In the genomic region with DNA sequence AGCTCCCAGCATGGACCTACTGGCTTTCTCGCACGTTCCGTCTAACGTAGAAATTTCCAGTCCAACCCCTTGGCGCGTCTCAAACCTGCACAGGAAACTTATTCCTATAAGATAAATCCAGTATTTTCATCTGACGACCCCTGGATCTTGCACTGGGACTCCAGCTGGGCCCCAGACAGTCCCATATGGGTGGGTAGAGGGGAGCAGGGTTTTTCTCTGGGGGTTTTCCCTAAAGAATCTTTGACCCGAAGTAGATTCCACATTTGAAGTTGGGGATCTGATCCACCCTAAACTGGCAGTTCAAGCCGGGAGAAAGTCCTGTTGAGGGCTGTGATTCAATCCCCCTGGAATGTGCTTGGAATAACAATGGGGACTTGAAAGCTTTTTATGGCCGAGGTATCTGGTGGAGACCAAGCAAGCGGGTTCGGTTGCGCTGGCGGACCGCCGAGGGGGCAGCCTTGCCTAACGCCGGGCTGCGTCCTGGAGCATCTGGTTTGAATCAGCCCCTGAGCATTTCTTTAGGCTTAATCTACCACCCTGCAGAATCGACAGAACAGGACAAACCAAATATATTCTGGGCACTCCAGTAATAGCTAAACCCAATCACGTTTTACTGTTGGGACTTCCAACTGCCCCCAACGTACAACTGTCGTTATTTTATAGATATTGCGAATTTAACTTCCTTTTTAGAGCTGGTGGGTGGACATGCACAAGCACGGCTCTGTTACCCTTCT, we compare ENCODE assay signal across 8 mouse cellular contexts.
DNase-seq lines count a peak whose midpoint lies in the region; ATAC-seq and TF ChIP-seq lines count a peak whose summit lies in the region.

No protein-coding gene starts in this region.

- intact Hi-C loops in left cerebral cortex, adult 2 months (cut with DNase I) = loop anchor here (5.0 kb wide), 2 partner anchors 81 to 94 kb away; a partner anchor contains a TSS

- no peaks in the 10 kb centered on the region for H3K9me3 ChIP-seq in intestine, embryonic 15.5 days
- no peaks in the 10 kb centered on the region for H3K9me3 ChIP-seq in liver, embryonic 11.5 days (ENCODE audit: control insufficient read depth, low read length)
- H3K9me3 ChIP-seq in midbrain, embryonic 16.5 days (replicated peaks; ENCODE audit: control insufficient read depth, low read length, poor library complexity, severe bottlenecking) = no peaks in the 10 kb centered on the region

- H3K4me2 ChIP-seq in intestine, embryonic 15.5 days (replicated peaks) = peak overlapping the region; percentile 69
- H3K4me2 ChIP-seq in liver, embryonic 11.5 days = peak overlapping the region; percentile 77
- peak overlapping the region; percentile 63 for H3K4me2 ChIP-seq in midbrain, embryonic 16.5 days (ENCODE audit: low read length)

- peak; percentile 7 for ATAC-seq in granulocyte monocyte progenitor cell, adult 5-6 weeks (replicated peaks; ENCODE audit: poor library complexity, severe bottlenecking)
- ATAC-seq in intestine, embryonic 15.5 days = peak; percentile 66
- peak; percentile 22 for ATAC-seq in liver, embryonic 11.5 days (replicated peaks; ENCODE audit: low FRiP score)
- peak; percentile 69 for ATAC-seq in midbrain, embryonic 16.5 days

- H3K27ac ChIP-seq in left cerebral cortex, adult 2 months = peak overlapping the region; percentile 58
- peak overlapping the region; percentile 93 for H3K27ac ChIP-seq in intestine, embryonic 15.5 days
- H3K27ac ChIP-seq in liver, embryonic 11.5 days (ENCODE audit: low read depth, low read length) = peak overlapping the region; percentile 77
- peak overlapping the region; percentile 61 for H3K27ac ChIP-seq in midbrain, embryonic 16.5 days (ENCODE audit: low read length)

- DNase-seq in left cerebral cortex, adult 2 months (ENCODE audit: extremely low spot score in 1 of 2, low spot score in 2 of 2) = peak; percentile 26 to 37
- DNase-seq in left cerebral cortex, adult 11 months (ENCODE audit: low spot score) = no peak
- DNase-seq in embryo, embryonic 10.5 days (ENCODE audit: low spot score) = peak; percentile 87
- DNase-seq in liver, embryonic 11.5 days (ENCODE audit: low spot score) = peak; percentile 51
- peak; percentile 37 for DNase-seq in thymus, postnatal 4 days

- H3K27me3 ChIP-seq in intestine, embryonic 15.5 days (replicated peaks) = no peaks in the 10 kb centered on the region
- no peaks in the 10 kb centered on the region for H3K27me3 ChIP-seq in liver, embryonic 11.5 days (replicated peaks; ENCODE audit: control insufficient read depth, insufficient read depth, low read length)
- H3K27me3 ChIP-seq in midbrain, embryonic 16.5 days (ENCODE audit: control insufficient read depth, insufficient read depth, low read depth, low read length) = no peaks in the 10 kb centered on the region

- no peaks in the 10 kb centered on the region for H3K36me3 ChIP-seq in intestine, embryonic 15.5 days
- H3K36me3 ChIP-seq in liver, embryonic 11.5 days (ENCODE audit: control insufficient read depth, insufficient read depth, low read length) = no peaks in the 10 kb centered on the region
- no peaks in the 10 kb centered on the region for H3K36me3 ChIP-seq in midbrain, embryonic 16.5 days (ENCODE audit: control insufficient read depth, insufficient read depth, low read length)

- peaks cover 18% of the 10 kb centered on the region for H3K4me1 ChIP-seq in intestine, embryonic 15.5 days (replicated peaks)
- H3K4me1 ChIP-seq in liver, embryonic 11.5 days (replicated peaks; ENCODE audit: control insufficient read depth, insufficient read depth, low read length) = peaks cover 18% of the 10 kb centered on the region
- peaks cover 25% of the 10 kb centered on the region for H3K4me1 ChIP-seq in midbrain, embryonic 16.5 days (ENCODE audit: control insufficient read depth, insufficient read depth, low read length)

- under 1% methylated on average over 25 of the region's 25 CpGs for WGBS in intestine, embryonic 15.5 days
- whole genome bisulfite sequencing in liver, embryonic 11.5 days = 1% methylated on average over 25 of the region's 25 CpGs
- under 1% methylated on average over 25 of the region's 25 CpGs for WGBS in midbrain, embryonic 16.5 days

- H3K9ac ChIP-seq in intestine, embryonic 15.5 days = peak overlapping the region; percentile 34; the same call in 1 of the 2 replicates
- H3K9ac ChIP-seq in liver, embryonic 11.5 days (ENCODE audit: low read depth, low read length) = peak overlapping the region; percentile 23
- H3K9ac ChIP-seq in midbrain, embryonic 16.5 days (ENCODE audit: low read depth, low read length) = peak overlapping the region; percentile 37

- no peak for TF ChIP-seq CTCF in left cerebral cortex, adult 2 months (IDR thresholded peaks at IDR 0.05)

- peak overlapping the region; percentile 39 for H3K4me3 ChIP-seq in left cerebral cortex, adult 2 months
- H3K4me3 ChIP-seq in intestine, embryonic 15.5 days (replicated peaks) = peak overlapping the region; percentile 30
- H3K4me3 ChIP-seq in liver, embryonic 11.5 days (ENCODE audit: low read depth, low read length) = peak overlapping the region; percentile 36
- H3K4me3 ChIP-seq in midbrain, embryonic 16.5 days (ENCODE audit: low read depth, low read length) = peak overlapping the region; percentile 32

Comparison
In these comparisons a context has a peak if more than half of its experiments do, and no peak if none do; other contexts are left out.
1. ATAC-seq: peak in every context shown above with its lines; median percentile 69 in midbrain, embryonic 16.5 days; 66 in intestine, embryonic 15.5 days; 22 in liver, embryonic 11.5 days; 7 in granulocyte monocyte progenitor cell, adult 5-6 weeks.